Mouse (Mus musculus) small intestine, adult 2 months (tissue): Measurements from ENCODE around the gene Ephb3. TPM values are rescaled to one million over a fixed set of nuclear protein-coding genes. Genes with fewer than 3 reads are reported as not detected.
A peak's percentile ranks its signal among the peaks of the same experiment; 100 is the strongest.

Source experiments
- H3K27ac ChIP-seq: fragments of 200-500 bp; 2 replicates; pipeline ENCODE4 v1.5.1; 2012; ENCODE audit warnings: low read depth, low read length, control low read depth, inconsistent platforms; ENCODE audit not compliant: insufficient read depth
- H3K27me3 ChIP-seq: fragments of 200-500 bp; 2 replicates; pipeline ENCODE4 v1.6.1; 2012; ENCODE audit warnings: mild to moderate bottlenecking, moderate library complexity, low read length, inconsistent platforms; ENCODE audit not compliant: control insufficient read depth, insufficient read depth
- H3K36me3 ChIP-seq: fragments of 200-500 bp; 2 replicates; pipeline ENCODE4 v1.6.1; 2012; ENCODE audit warnings: mild to moderate bottlenecking, low read length, control low read depth, inconsistent platforms; ENCODE audit not compliant: control insufficient read depth, insufficient read depth
- H3K4me1 ChIP-seq: fragments of 200-500 bp; 2 replicates; pipeline ENCODE4 v1.6.1; 2012; ENCODE audit warnings: low read length, inconsistent platforms, mixed read lengths; ENCODE audit not compliant: control insufficient read depth, insufficient read depth, insufficient read length
- H3K4me3 ChIP-seq: fragments of 200-500 bp; 2 replicates; pipeline ENCODE4 v1.5.1; 2012; ENCODE audit warnings: low read depth, mild to moderate bottlenecking, control low read depth, inconsistent platforms, low read length, moderate library complexity
- CTCF ChIP-seq: fragments of 200-500 bp; IDR thresholded peaks from 2 replicates; pipeline ENCODE4 v1.5.1; 2012; ENCODE audit warnings: low read depth, mild to moderate bottlenecking, control low read depth, inconsistent platforms, low read length, moderate library complexity, mixed read lengths; ENCODE audit not compliant: insufficient replicate concordance, insufficient read length; ENCODE audit errors: extremely low read depth
- POLR2A ChIP-seq: fragments of 200-500 bp; IDR thresholded peaks from 2 replicates; pipeline ENCODE4 v1.6.1; 2012; ENCODE audit warnings: low read depth, mild to moderate bottlenecking, control low read depth, inconsistent platforms, low read length, moderate library complexity
- WGBS: fragments of 180-500 bp; shearing (Covaris S2); methylation state at CpG from one replicate; pipeline ENCODE4 v1.1.7; 2018; 5-methylcytosine and 5-hydroxymethylcytosine counted together
- polyA plus RNA-seq: library from polyadenylated mRNA; depleted of rRNA; stranded (reverse); fragments of >200 nt; gene quantifications from 2 replicates; pipeline ENCODE4 v1.2.3, GENCODE M21; 2012

Gene Ephb3
- polyA plus RNA-seq, 1 experiment: 11.3 TPM

- Histone ChIP-seq H3K4me1 (peaks cover 2% of the 10 kb centered on the region; the same call in 1 of the 2 replicates), H3K27me3 (no peaks in the 10 kb centered on the region), H3K4me3 (no peak overlapping the region), H3K27ac (no peak overlapping the region), H3K36me3 (no peaks in the 10 kb centered on the region)
- 25% methylated on average over 8 of the region's 8 CpGs for WGBS
- TF ChIP-seq CTCF (no peak), POLR2A (no peak)
Measured at GRCm38 (mm10) chr16:21235135-21235534, 30.6 kb downstream of the Ephb3 start.

GRCm38 (mm10) chr16:21238722-21239121 is 34.2 kb downstream of the Ephb3 start:
- TF ChIP-seq POLR2A (no peak), CTCF (no peak)
- H3K27me3 ChIP-seq: no peaks in the 10 kb centered on the region

GRCm38 (mm10) chr16:21240547-21240946 is 36.0 kb downstream of the Ephb3 start:
- Histone ChIP-seq H3K4me3 (no peak overlapping the region), H3K36me3 (no peaks in the 10 kb centered on the region), H3K27ac (no peak overlapping the region), H3K4me1 (peaks cover 2% of the 10 kb centered on the region; the same call in 1 of the 2 replicates), H3K27me3 (no peaks in the 10 kb centered on the region)
- WGBS: 75% methylated on average over 3 of the region's 3 CpGs
- TF ChIP-seq POLR2A (no peak), CTCF (no peak)

More at GRCm38 (mm10) chr16:21238722-21239121, 34.2 kb downstream of the Ephb3 start:
- Histone ChIP-seq H3K27ac (no peak overlapping the region), H3K36me3 (no peaks in the 10 kb centered on the region), H3K4me3 (no peak overlapping the region), H3K4me1 (peaks cover 2% of the 10 kb centered on the region; the same call in 1 of the 2 replicates)
- 39% methylated on average over 5 of the region's 5 CpGs for WGBS

GRCm38 (mm10) chr16:21241030-21241429 is 36.5 kb downstream of the Ephb3 start:
- H3K4me3 ChIP-seq: no peak overlapping the region
- peaks cover 2% of the 10 kb centered on the region; the same call in 1 of the 2 replicates for H3K4me1 ChIP-seq
- TF ChIP-seq CTCF (no peak), POLR2A (no peak)
- no peak overlapping the region for H3K27ac ChIP-seq
- no peaks in the 10 kb centered on the region for H3K36me3 ChIP-seq
- H3K27me3 ChIP-seq: no peaks in the 10 kb centered on the region

- H3K27me3 ChIP-seq: peaks cover 6% of the 10 kb centered on the region; the same call in 1 of the 2 replicates
- 91% methylated on average over 8 of the region's 8 CpGs for WGBS
- no peaks in the 10 kb centered on the region for H3K36me3 ChIP-seq
- peaks cover 9% of the 10 kb centered on the region for H3K4me1 ChIP-seq
- no peak overlapping the region for H3K4me3 ChIP-seq
- no peak overlapping the region for H3K27ac ChIP-seq
- TF ChIP-seq POLR2A: no peak
- no peak for TF ChIP-seq CTCF
Measured at GRCm38 (mm10) chr16:21242946-21243345, 38.4 kb downstream of the Ephb3 start.

GRCm38 (mm10) chr16:21244803-21245202 is 40.2 kb downstream of the Ephb3 start:
- no peak for TF ChIP-seq POLR2A
- TF ChIP-seq CTCF: no peak
- Histone ChIP-seq H3K36me3 (no peaks in the 10 kb centered on the region), H3K27me3 (peaks cover 6% of the 10 kb centered on the region; the same call in 1 of the 2 replicates), H3K4me3 (no peak overlapping the region), H3K27ac (no peak overlapping the region), H3K4me1 (peaks cover 14% of the 10 kb centered on the region)
- 66% methylated on average over 3 of the region's 3 CpGs for WGBS

- Histone ChIP-seq H3K27ac (no peak overlapping the region), H3K4me1 (peaks cover 14% of the 10 kb centered on the region)
- WGBS: 24% methylated on average over 7 of the region's 7 CpGs
Measured at GRCm38 (mm10) chr16:21245387-21245786, 40.8 kb downstream of the Ephb3 start.

GRCm38 (mm10) chr16:21245931-21246390 is 41.4 kb downstream of the Ephb3 start:
- WGBS: under 1% methylated on average over 29 of the region's 29 CpGs
- Histone ChIP-seq H3K4me1 (peaks cover 14% of the 10 kb centered on the region), H3K36me3 (no peaks in the 10 kb centered on the region), H3K4me3 (peak overlapping the region; percentile 71), H3K27me3 (peaks cover 6% of the 10 kb centered on the region; the same call in 1 of the 2 replicates), H3K27ac (no peak overlapping the region)
- TF ChIP-seq POLR2A (no peak), CTCF (peak; percentile 54; the same call in 1 of the 2 replicates)

More at GRCm38 (mm10) chr16:21245387-21245786, 40.8 kb downstream of the Ephb3 start:
- H3K4me3 ChIP-seq: no peak overlapping the region
- no peaks in the 10 kb centered on the region for H3K36me3 ChIP-seq
- H3K27me3 ChIP-seq: peaks cover 6% of the 10 kb centered on the region; the same call in 1 of the 2 replicates
- TF ChIP-seq POLR2A (no peak), CTCF (no peak)
